Mouse (Mus musculus): ENCODE data around the gene Tmem38a. TPM values are rescaled to one million over a fixed set of nuclear protein-coding genes. Genes with fewer than 3 reads are reported as not detected.

Tmem38a gene
- 13.2 and 16.4 TPM in 2 replicates for total RNA-seq (2012; rRNA removed)

GRCm38 (mm10) chr8:72571611-72572473 lies at the start of gene Tmem38a:
Gene Tmem38a (plus strand): TSS chr8:72572055.
- peak within 1 kb of the TSS; percentile 87 for H3K9ac ChIP-seq (ENCODE audit: insufficient read depth, low read depth, low read length, poor library complexity, severe bottlenecking)
- TF ChIP-seq MAFK (IDR thresholded peaks at IDR 0.05; ENCODE audit: insufficient read depth, low read depth, low read length) (no peak), CHD2 (IDR thresholded peaks at IDR 0.05; ENCODE audit: low read depth, low read length) (0 out of 2 replicates have a peak, but pooled peaks have one; percentile 29)
- peak; percentile 41 for DNase-seq (ENCODE audit: low read depth, low spot score)
- in situ Hi-C loops (cut with MboI; ENCODE audit: low sequenced_read_pairs in 2 of 2, unreplicated experiment in 2 of 2), result no loop called here
- peaks cover 6 to 8% of the 10 kb centered on the region in 2 experiments; a peak in 2 of 4 replicates for H3K4me1 ChIP-seq (ENCODE audit: control insufficient read depth in 2 of 2, insufficient read depth in 2 of 2, low read length in 2 of 2, poor library complexity in 1 of 2)
- no peaks in the 10 kb centered on the region for H3K9me3 ChIP-seq (ENCODE audit: control insufficient read depth, insufficient read depth, low read depth, low read length)
- H3K4me3 ChIP-seq (ENCODE audit: insufficient read depth in 1 of 2, low read depth in 1 of 2, low read length in 2 of 2, poor library complexity in 1 of 2, severe bottlenecking in 1 of 2), result peak within 1 kb of the TSS; percentile 81 to 100
- H3K27ac ChIP-seq (ENCODE audit: insufficient read depth, low read depth, low read length, poor library complexity, severe bottlenecking), result peak within 1 kb of the TSS; percentile 78
- peaks cover 22% of the 10 kb centered on the region for H3K36me3 ChIP-seq (ENCODE audit: control insufficient read depth, insufficient read depth, low read length, poor library complexity, severe bottlenecking)

- DNase-seq (ENCODE audit: low read depth, low spot score), result no peak
- peaks cover 0 to 6% of the 10 kb centered on the region in 2 experiments; a peak in 1 of 4 replicates for H3K4me1 ChIP-seq (ENCODE audit: control insufficient read depth in 2 of 2, insufficient read depth in 2 of 2, low read length in 2 of 2, poor library complexity in 1 of 2)
- no peak overlapping the region for H3K9ac ChIP-seq (ENCODE audit: insufficient read depth, low read depth, low read length, poor library complexity, severe bottlenecking)
- in situ Hi-C loops (cut with MboI; ENCODE audit: low sequenced_read_pairs in 2 of 2, unreplicated experiment in 2 of 2), result no loop called here
- H3K9me3 ChIP-seq (ENCODE audit: control insufficient read depth, insufficient read depth, low read depth, low read length), result no peaks in the 10 kb centered on the region
- no peak overlapping the region for H3K4me3 ChIP-seq (ENCODE audit: insufficient read depth in 1 of 2, low read depth in 1 of 2, low read length in 2 of 2, poor library complexity in 1 of 2, severe bottlenecking in 1 of 2)
- H3K27ac ChIP-seq (ENCODE audit: insufficient read depth, low read depth, low read length, poor library complexity, severe bottlenecking), result no peak overlapping the region
- H3K36me3 ChIP-seq (ENCODE audit: control insufficient read depth, insufficient read depth, low read length, poor library complexity, severe bottlenecking), result peaks cover 1% of the 10 kb centered on the region; the same call in 1 of the 2 replicates
- no peak for TF ChIP-seq MAFK (IDR thresholded peaks at IDR 0.05; ENCODE audit: insufficient read depth, low read depth, low read length)
- TF ChIP-seq ZC3H11A (IDR thresholded peaks at IDR 0.05; ENCODE audit: borderline replicate concordance, low read depth, low read length), result no peak
- no peak for TF ChIP-seq HCFC1 (IDR thresholded peaks at IDR 0.05; ENCODE audit: borderline replicate concordance, insufficient read depth, low read length)
- no peak for TF ChIP-seq ZNF384 (IDR thresholded peaks at IDR 0.05; ENCODE audit: low read depth, low read length)
Observed at GRCm38 (mm10) chr8:72532103-72532502, 39.8 kb upstream of the Tmem38a start.

DNA sequence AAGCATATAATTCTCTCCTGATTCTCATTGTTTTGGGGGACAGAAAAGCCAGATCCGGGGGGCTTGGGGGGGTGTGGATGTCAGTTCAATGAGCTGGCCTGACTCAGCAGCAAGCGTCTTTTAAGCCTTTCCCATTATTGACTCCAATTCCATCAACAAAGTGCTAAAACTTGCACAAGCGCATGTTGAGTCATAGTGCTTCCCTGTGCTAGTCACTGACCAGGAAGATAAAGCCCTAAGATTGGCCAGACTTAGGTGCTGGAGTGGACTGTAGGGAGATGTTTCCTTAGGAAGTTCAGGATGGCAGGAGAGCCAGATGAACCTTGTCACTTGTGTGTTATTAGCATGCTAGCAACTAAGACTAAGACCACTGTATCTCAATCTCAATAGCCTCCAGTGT lies 37.0 kb upstream of the Tmem38a start:
- Histone ChIP-seq H3K4me3 (ENCODE audit: insufficient read depth in 1 of 2, low read depth in 1 of 2, low read length in 2 of 2, poor library complexity in 1 of 2, severe bottlenecking in 1 of 2) (no peak overlapping the region), H3K27ac (ENCODE audit: insufficient read depth, low read depth, low read length, poor library complexity, severe bottlenecking) (no peak overlapping the region), H3K9ac (ENCODE audit: insufficient read depth, low read depth, low read length, poor library complexity, severe bottlenecking) (no peak overlapping the region), H3K36me3 (ENCODE audit: control insufficient read depth, insufficient read depth, low read length, poor library complexity, severe bottlenecking) (no peaks in the 10 kb centered on the region), H3K9me3 (ENCODE audit: control insufficient read depth, insufficient read depth, low read depth, low read length) (no peaks in the 10 kb centered on the region), H3K4me1 (ENCODE audit: control insufficient read depth in 2 of 2, insufficient read depth in 2 of 2, low read length in 2 of 2, poor library complexity in 1 of 2) (peaks cover 0 to 6% of the 10 kb centered on the region in 2 experiments; a peak in 1 of 4 replicates)
- in situ Hi-C loops (cut with MboI; ENCODE audit: low sequenced_read_pairs in 2 of 2, unreplicated experiment in 2 of 2), result no loop called here
- no peak for DNase-seq (ENCODE audit: low read depth, low spot score)
- no peak for TF ChIP-seq MAFK (IDR thresholded peaks at IDR 0.05; ENCODE audit: insufficient read depth, low read depth, low read length)
- no peak for TF ChIP-seq ZC3H11A (IDR thresholded peaks at IDR 0.05; ENCODE audit: borderline replicate concordance, low read depth, low read length)
- no peak for TF ChIP-seq ZNF384 (IDR thresholded peaks at IDR 0.05; ENCODE audit: low read depth, low read length)
- no peak for TF ChIP-seq CHD2 (IDR thresholded peaks at IDR 0.05; ENCODE audit: low read depth, low read length)
- TF ChIP-seq HCFC1 (IDR thresholded peaks at IDR 0.05; ENCODE audit: borderline replicate concordance, insufficient read depth, low read length), result no peak

GRCm38 (mm10) chr8:72539234-72539633 lies 32.6 kb upstream of the Tmem38a start:
- Histone ChIP-seq H3K9me3 (ENCODE audit: control insufficient read depth, insufficient read depth, low read depth, low read length) (no peaks in the 10 kb centered on the region), H3K27ac (ENCODE audit: insufficient read depth, low read depth, low read length, poor library complexity, severe bottlenecking) (no peak overlapping the region), H3K4me3 (ENCODE audit: insufficient read depth in 1 of 2, low read depth in 1 of 2, low read length in 2 of 2, poor library complexity in 1 of 2, severe bottlenecking in 1 of 2) (no peak overlapping the region), H3K4me1 (ENCODE audit: control insufficient read depth in 2 of 2, insufficient read depth in 2 of 2, low read length in 2 of 2, poor library complexity in 1 of 2) (no peaks in the 10 kb centered on the region; a peak in 1 of 4 replicates), H3K36me3 (ENCODE audit: control insufficient read depth, insufficient read depth, low read length, poor library complexity, severe bottlenecking) (peaks cover 4% of the 10 kb centered on the region; the same call in 1 of the 2 replicates), H3K9ac (ENCODE audit: insufficient read depth, low read depth, low read length, poor library complexity, severe bottlenecking) (no peak overlapping the region)
- in situ Hi-C loops (cut with MboI; ENCODE audit: low sequenced_read_pairs in 2 of 2, unreplicated experiment in 2 of 2), result no loop called here
- DNase-seq (ENCODE audit: low read depth, low spot score), result peak; percentile 29
- TF ChIP-seq HCFC1 (IDR thresholded peaks at IDR 0.05; ENCODE audit: borderline replicate concordance, insufficient read depth, low read length), result no peak
- TF ChIP-seq ZC3H11A (IDR thresholded peaks at IDR 0.05; ENCODE audit: borderline replicate concordance, low read depth, low read length), result peak; percentile 46; the same call in 1 of the 2 replicates

Measured in ES-E14 (cell line).